Mouse (Mus musculus) limb, embryonic 10.5 days (tissue): Measurements from ENCODE around the gene Nwd1. TPM values are rescaled to one million over a fixed set of nuclear protein-coding genes. Genes with fewer than 3 reads are reported as not detected.

ENCODE experiments used
- DNase-seq: peaks from one replicate; pipeline ENCODE4 v3.0.0-alpha.2; 2017; ENCODE audit warnings: low spot score
- H3K27ac ChIP-seq: fragments of 300-500 bp; sonication (generic); 2 replicates; pipeline ENCODE4 v1.5.1; 2016; ENCODE audit warnings: mild to moderate bottlenecking
- H3K27me3 ChIP-seq: fragments of 300-500 bp; sonication (generic); 2 replicates; pipeline ENCODE4 v1.6.1; 2016; ENCODE audit warnings: low read depth, mild to moderate bottlenecking; ENCODE audit not compliant: poor library complexity, severe bottlenecking
- H3K36me3 ChIP-seq: fragments of 300-500 bp; sonication (generic); 2 replicates; pipeline ENCODE4 v1.6.1; 2016; ENCODE audit warnings: mild to moderate bottlenecking, moderate library complexity
- H3K4me1 ChIP-seq: fragments of 300-500 bp; sonication (generic); 2 replicates; pipeline ENCODE4 v1.6.1; 2016
- H3K4me3 ChIP-seq: fragments of 300-500 bp; sonication (generic); 2 replicates; pipeline ENCODE4 v1.5.1; 2016; ENCODE audit warnings: mild to moderate bottlenecking, moderate library complexity
- H3K9me3 ChIP-seq: fragments of 300-500 bp; sonication (generic); replicated peaks from 2 replicates; pipeline ENCODE4 v1.6.1; 2016; ENCODE audit warnings: mild to moderate bottlenecking
- WGBS: fragments of 180-500 bp; shearing (Covaris S2); methylation state at CpG from one replicate; pipeline ENCODE4 v1.1.7; 2016; 5-methylcytosine and 5-hydroxymethylcytosine counted together
- polyA plus RNA-seq: library from polyadenylated mRNA; unstranded; fragments of >200 nt; fragmentation: Nextera tagmentation; extraction: Ambion mirVana; gene quantifications from 2 replicates; pipeline ENCODE4 v1.2.1, GENCODE M21; 2016

Gene Nwd1
- polyA plus RNA-seq: 0.16 TPM in 1 of 2 replicates, not detected in the other

GRCm38 (mm10) chr8:72646060-72646767, at the start of gene Nwd1:
Gene Nwd1 (plus strand): TSS chr8:72646711.
- Histone ChIP-seq H3K9me3 (no peaks in the 10 kb centered on the region), H3K36me3 (no peaks in the 10 kb centered on the region), H3K4me3 (no peak within 1 kb of the TSS), H3K4me1 (peaks cover 3% of the 10 kb centered on the region; the same call in 1 of the 2 replicates), H3K27ac (no peak within 1 kb of the TSS), H3K27me3 (no peaks in the 10 kb centered on the region)
- DNase-seq: no peak
- WGBS: 74% methylated on average over 11 of the region's 11 CpGs

GRCm38 (mm10) chr8:72642885-72643284, 3.6 kb upstream of the Nwd1 start:
- no peak overlapping the region for H3K4me3 ChIP-seq
- no peak for DNase-seq
- no peaks in the 10 kb centered on the region for H3K36me3 ChIP-seq
- no peaks in the 10 kb centered on the region for H3K27me3 ChIP-seq
- no peaks in the 10 kb centered on the region for H3K9me3 ChIP-seq
- H3K4me1 ChIP-seq: peaks cover 3% of the 10 kb centered on the region; the same call in 1 of the 2 replicates
- H3K27ac ChIP-seq: no peak overlapping the region
- 87% methylated on average over 1 of the region's 1 CpGs for WGBS

GRCm38 (mm10) chr8:72644601-72645000, 1.9 kb upstream of the Nwd1 start:
- H3K9me3 ChIP-seq: no peaks in the 10 kb centered on the region

GRCm38 (mm10) chr8:72646768-72647143, 245 bp downstream of the Nwd1 start:
- Histone ChIP-seq H3K27me3 (no peaks in the 10 kb centered on the region), H3K9me3 (no peaks in the 10 kb centered on the region), H3K27ac (no peak overlapping the region), H3K36me3 (no peaks in the 10 kb centered on the region), H3K4me1 (peaks cover 3% of the 10 kb centered on the region; the same call in 1 of the 2 replicates), H3K4me3 (no peak overlapping the region)
- WGBS: 79% methylated on average over 5 of the region's 5 CpGs
- DNase-seq: no peak

More at GRCm38 (mm10) chr8:72644601-72645000, 1.9 kb upstream of the Nwd1 start:
- Histone ChIP-seq H3K36me3 (no peaks in the 10 kb centered on the region), H3K4me1 (peaks cover 3% of the 10 kb centered on the region; the same call in 1 of the 2 replicates), H3K27me3 (no peaks in the 10 kb centered on the region), H3K4me3 (no peak overlapping the region), H3K27ac (no peak overlapping the region)
- DNase-seq: no peak
- WGBS: 65% methylated on average over 4 of the region's 4 CpGs

- 95% methylated on average over 2 of the region's 2 CpGs for WGBS
- Histone ChIP-seq H3K36me3 (no peaks in the 10 kb centered on the region), H3K4me1 (peaks cover 13% of the 10 kb centered on the region), H3K27ac (no peak overlapping the region), H3K27me3 (no peaks in the 10 kb centered on the region), H3K9me3 (no peaks in the 10 kb centered on the region), H3K4me3 (no peak overlapping the region)
- DNase-seq: no peak
Observed at GRCm38 (mm10) chr8:72650697-72651096, 4.2 kb downstream of the Nwd1 start.

GRCm38 (mm10) chr8:72654565-72655521, 8.3 kb downstream of the Nwd1 start:
- Histone ChIP-seq H3K4me1 (peaks cover 14% of the 10 kb centered on the region), H3K27me3 (no peaks in the 10 kb centered on the region), H3K9me3 (no peaks in the 10 kb centered on the region), H3K4me3 (peak overlapping the region; percentile 18), H3K27ac (peak overlapping the region; percentile 75), H3K36me3 (no peaks in the 10 kb centered on the region)
- WGBS: 23% methylated on average over 13 of the region's 13 CpGs
- peak; percentile 58 for DNase-seq

- Histone ChIP-seq H3K36me3 (no peaks in the 10 kb centered on the region), H3K9me3 (no peaks in the 10 kb centered on the region), H3K27me3 (no peaks in the 10 kb centered on the region), H3K4me1 (peaks cover 14% of the 10 kb centered on the region), H3K27ac (peak overlapping the region; percentile 75), H3K4me3 (peak overlapping the region; percentile 13; the same call in 1 of the 2 replicates)
- 74% methylated on average over 3 of the region's 3 CpGs for WGBS
- peak; percentile 39 for DNase-seq
Observed at GRCm38 (mm10) chr8:72655522-72655912, 9.0 kb downstream of the Nwd1 start.

- Histone ChIP-seq H3K36me3 (no peaks in the 10 kb centered on the region), H3K9me3 (no peaks in the 10 kb centered on the region), H3K4me3 (no peak overlapping the region), H3K27ac (no peak overlapping the region), H3K4me1 (peaks cover 11% of the 10 kb centered on the region), H3K27me3 (no peaks in the 10 kb centered on the region)
- no peak for DNase-seq
- WGBS: 79% methylated on average over 2 of the region's 2 CpGs
Observed at GRCm38 (mm10) chr8:72659967-72660366, 13.5 kb downstream of the Nwd1 start.

GRCm38 (mm10) chr8:72664107-72664652, 17.7 kb downstream of the Nwd1 start:
- no peaks in the 10 kb centered on the region for H3K27me3 ChIP-seq
- no peaks in the 10 kb centered on the region for H3K4me1 ChIP-seq
- no peak overlapping the region for H3K4me3 ChIP-seq
- DNase-seq: no peak
- WGBS: 80% methylated on average over 3 of the region's 3 CpGs
- H3K9me3 ChIP-seq: no peaks in the 10 kb centered on the region
- H3K36me3 ChIP-seq: no peaks in the 10 kb centered on the region
- H3K27ac ChIP-seq: no peak overlapping the region

GRCm38 (mm10) chr8:72664757-72665156, 18.2 kb downstream of the Nwd1 start:
- Histone ChIP-seq H3K4me1 (no peaks in the 10 kb centered on the region), H3K27ac (no peak overlapping the region), H3K27me3 (no peaks in the 10 kb centered on the region), H3K9me3 (no peaks in the 10 kb centered on the region), H3K36me3 (no peaks in the 10 kb centered on the region), H3K4me3 (no peak overlapping the region)
- no peak for DNase-seq
- 78% methylated on average over 5 of the region's 5 CpGs for WGBS

- H3K27ac ChIP-seq: no peak overlapping the region
- 70% methylated on average over 5 of the region's 5 CpGs for WGBS
- no peak for DNase-seq
- no peaks in the 10 kb centered on the region for H3K9me3 ChIP-seq
- H3K4me3 ChIP-seq: no peak overlapping the region
- no peaks in the 10 kb centered on the region for H3K36me3 ChIP-seq
- no peaks in the 10 kb centered on the region for H3K27me3 ChIP-seq
- H3K4me1 ChIP-seq: no peaks in the 10 kb centered on the region
Observed at GRCm38 (mm10) chr8:72665405-72665804, 18.9 kb downstream of the Nwd1 start.

GRCm38 (mm10) chr8:72668925-72669324, 22.4 kb downstream of the Nwd1 start:
- no peak for DNase-seq
- H3K4me3 ChIP-seq: no peak overlapping the region
- no peaks in the 10 kb centered on the region for H3K27me3 ChIP-seq
- no peaks in the 10 kb centered on the region for H3K36me3 ChIP-seq
- H3K4me1 ChIP-seq: no peaks in the 10 kb centered on the region
- H3K9me3 ChIP-seq: no peaks in the 10 kb centered on the region
- H3K27ac ChIP-seq: no peak overlapping the region

GRCm38 (mm10) chr8:72672802-72673201, 26.3 kb downstream of the Nwd1 start:
- no peak overlapping the region for H3K27ac ChIP-seq
- H3K36me3 ChIP-seq: no peaks in the 10 kb centered on the region
- H3K4me1 ChIP-seq: no peaks in the 10 kb centered on the region
- H3K4me3 ChIP-seq: no peak overlapping the region
- 83% methylated on average over 1 of the region's 1 CpGs for WGBS
- H3K9me3 ChIP-seq: no peaks in the 10 kb centered on the region
- DNase-seq: no peak
- H3K27me3 ChIP-seq: no peaks in the 10 kb centered on the region
